Mouse (Mus musculus): ENCODE data around the gene Dut.

GRCm38 (mm10) chr2:125247962-125248235 lies 909 bp downstream of the Dut start:
- TF ChIP-seq CTCF (conservative IDR thresholded peaks at IDR 0.05; ENCODE audit: low read length) (no peak), POU5F1 (IDR thresholded peaks at IDR 0.05; ENCODE audit: borderline replicate concordance, low read length) (no peak), NANOG (IDR thresholded peaks at IDR 0.05; ENCODE audit: borderline replicate concordance, low read length) (no peak)
